Mouse (Mus musculus): ENCODE results near the gene Glis3.

DNA sequence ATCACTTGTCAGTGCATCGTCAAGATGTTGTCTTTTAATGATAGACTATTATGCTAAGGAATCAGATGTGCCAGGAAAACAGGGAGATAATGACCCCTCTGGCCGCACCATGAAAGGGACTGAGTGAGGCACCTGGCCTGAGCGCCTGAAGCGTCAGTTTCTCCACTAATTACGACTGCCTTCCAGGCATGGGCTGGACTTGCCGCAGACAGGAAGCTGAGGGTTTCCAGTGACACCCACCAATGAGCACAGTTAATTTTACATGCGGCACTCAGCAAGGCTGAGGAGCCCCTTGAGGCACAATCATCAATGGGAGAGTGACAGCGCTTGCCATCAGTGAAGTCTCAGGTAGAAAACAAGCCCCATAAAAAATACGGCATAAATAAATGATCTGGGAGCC lies 141.1 kb downstream of the Glis3 start:
- TF ChIP-seq CTCF (IDR thresholded peaks at IDR 0.05; ENCODE audit: low read depth, low read length) (no peak), GATA1 (IDR thresholded peaks at IDR 0.05; ENCODE audit: borderline replicate concordance, low read length) (no peak), TAL1 (conservative IDR thresholded peaks at IDR 0.05; ENCODE audit: low read depth, low read length) (no peak)
